Mouse (Mus musculus): Measurements from ENCODE around the gene Tmem120a.

Gene Tmem120a

GRCm38 (mm10) chr5:135733071-135733470 is 11.2 kb downstream of the Tmem120a start:
- DNase-seq (ENCODE audit: low read depth, low spot score): no peak

- DNase-seq (ENCODE audit: low read depth, low spot score): no peak
Measured at GRCm38 (mm10) chr5:135731322-135731721, 12.9 kb downstream of the Tmem120a start.

GRCm38 (mm10) chr5:135730916-135731315 is 13.3 kb downstream of the Tmem120a start:
- DNase-seq (ENCODE audit: low read depth, low spot score): no peak

GRCm38 (mm10) chr5:135730278-135730677 is 14.0 kb downstream of the Tmem120a start:
- DNase-seq (ENCODE audit: low read depth, low spot score): peak; percentile 52

GRCm38 (mm10) chr5:135729351-135729750 is 14.9 kb downstream of the Tmem120a start:
- no peak for DNase-seq (ENCODE audit: low read depth, low spot score)

GRCm38 (mm10) chr5:135728361-135728760 is 15.9 kb downstream of the Tmem120a start:
- DNase-seq (ENCODE audit: low read depth, low spot score): no peak

GRCm38 (mm10) chr5:135727871-135728270 is 16.4 kb downstream of the Tmem120a start:
- DNase-seq (ENCODE audit: low read depth, low spot score): no peak

- peak; percentile 18 for DNase-seq (ENCODE audit: low read depth, low spot score)
Measured at GRCm38 (mm10) chr5:135726641-135727346, 17.5 kb downstream of the Tmem120a start.

GRCm38 (mm10) chr5:135725991-135726390 is 18.3 kb downstream of the Tmem120a start:
- no peak for DNase-seq (ENCODE audit: low read depth, low spot score)

- peak; percentile 90 for DNase-seq (ENCODE audit: low read depth, low spot score)
Measured at GRCm38 (mm10) chr5:135725391-135725841, 18.8 kb downstream of the Tmem120a start.

GRCm38 (mm10) chr5:135724536-135725322 is 19.5 kb downstream of the Tmem120a start:
- peak; percentile 68 for DNase-seq (ENCODE audit: low read depth, low spot score)

GRCm38 (mm10) chr5:135723165-135723751 is 21.0 kb downstream of the Tmem120a start:
- no peak for DNase-seq (ENCODE audit: low read depth, low spot score)

GRCm38 (mm10) chr5:135722121-135722520 is 22.1 kb downstream of the Tmem120a start:
- peak; percentile 79 for DNase-seq (ENCODE audit: low read depth, low spot score)

- no peak for DNase-seq (ENCODE audit: low read depth, low spot score)
Measured at GRCm38 (mm10) chr5:135721076-135721475, 23.2 kb downstream of the Tmem120a start.

- no peak for DNase-seq (ENCODE audit: low read depth, low spot score)
Measured at GRCm38 (mm10) chr5:135720121-135720520, 24.1 kb downstream of the Tmem120a start.

- DNase-seq (ENCODE audit: low read depth, low spot score): no peak
Measured at GRCm38 (mm10) chr5:135719586-135720120, 24.6 kb downstream of the Tmem120a start.

- no peak for DNase-seq (ENCODE audit: low read depth, low spot score)
Measured at GRCm38 (mm10) chr5:135715624-135716023, 28.6 kb downstream of the Tmem120a start.

GRCm38 (mm10) chr5:135713441-135714218 is 30.6 kb downstream of the Tmem120a start:
- DNase-seq (ENCODE audit: low read depth, low spot score): peak; percentile 88

GRCm38 (mm10) chr5:135712803-135713202 is 31.4 kb downstream of the Tmem120a start:
- peak; percentile 83 for DNase-seq (ENCODE audit: low read depth, low spot score)

GRCm38 (mm10) chr5:135711582-135712355 is 32.5 kb downstream of the Tmem120a start:
- no peak for DNase-seq (ENCODE audit: low read depth, low spot score)

Measured in brain, adult 2 months (tissue).